ENCODE assay signal across 16 mouse cellular contexts in the genomic region with DNA sequence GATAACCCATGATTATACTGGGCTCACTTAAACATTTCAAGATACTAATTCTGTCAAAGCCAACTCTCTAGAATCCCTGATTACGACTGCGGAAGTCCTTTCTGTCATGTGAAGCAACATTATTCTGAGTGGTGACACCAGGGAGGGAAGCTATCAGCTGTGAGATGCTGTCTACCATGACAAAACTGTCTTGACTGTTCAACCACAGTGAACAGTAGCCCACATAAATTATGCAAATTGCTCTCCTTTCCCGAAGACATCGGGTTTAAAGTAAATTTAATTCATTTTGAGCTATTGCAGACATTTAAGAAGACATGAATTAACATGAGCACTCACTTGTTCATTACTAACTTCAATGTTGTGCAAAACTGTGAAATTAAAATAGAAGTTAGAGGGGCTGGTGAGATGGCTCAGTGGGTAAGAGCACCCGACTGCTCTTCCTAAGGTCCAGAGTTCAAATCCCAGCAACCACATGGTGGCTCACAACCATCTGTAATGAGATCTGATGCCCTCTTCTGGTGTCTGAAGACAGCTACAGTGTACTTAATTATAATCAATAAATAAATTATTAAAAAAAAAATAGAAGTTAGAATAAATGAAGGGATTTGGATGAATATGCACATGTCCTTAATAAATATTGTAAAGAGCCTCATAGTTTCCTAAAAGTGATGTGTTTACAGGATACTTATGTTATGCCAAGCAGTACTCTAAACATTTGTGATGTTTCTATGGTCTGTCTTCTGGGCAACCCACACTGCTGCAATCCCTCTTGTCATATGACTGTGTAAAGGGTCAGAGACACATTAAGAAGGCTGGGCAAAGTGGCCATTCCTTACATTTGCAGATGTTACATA.
DNase-seq lines count a peak whose midpoint lies in the region; ATAC-seq and TF ChIP-seq lines count a peak whose summit lies in the region.
"Had no signal": no experiment of that assay in that cellular context is flagged by ENCODE, and none has a peak within 500 bp of the region (broad histone marks: within the 10 kb centered on the region; RNA-seq: fewer than 3 reads in every experiment).

No protein-coding gene starts in this region.

- no peak overlapping the region for H3K27ac ChIP-seq in kidney, postnatal 0 days
- H3K27ac ChIP-seq in forebrain, embryonic 15.5 days (replicated peaks): peak overlapping the region; percentile 31; the same call in 1 of the 2 replicates
- no peak overlapping the region for H3K27ac ChIP-seq in midbrain, embryonic 15.5 days
- H3K27ac ChIP-seq: kidney, embryonic 15.5 days; limb, embryonic 12.5 days; liver, embryonic 13.5 days; neural tube, embryonic 13.5 days had no signal

- no peak for ATAC-seq in kidney, postnatal 0 days (replicated peaks; ENCODE audit: low FRiP score, low read depth)
- ATAC-seq in forebrain, embryonic 15.5 days (replicated peaks): peak; percentile 88
- peak; percentile 83 for ATAC-seq in midbrain, embryonic 15.5 days (replicated peaks)

- H3K9ac ChIP-seq in kidney, postnatal 0 days (ENCODE audit: low read depth, low read length): no peak overlapping the region
- H3K9ac ChIP-seq in forebrain, embryonic 15.5 days (replicated peaks): no peak overlapping the region
- no peak overlapping the region for H3K9ac ChIP-seq in midbrain, embryonic 15.5 days
- H3K9ac ChIP-seq: kidney, embryonic 15.5 days; limb, embryonic 12.5 days; liver, embryonic 13.5 days; neural tube, embryonic 13.5 days had no signal

- H3K9me3 ChIP-seq in kidney, postnatal 0 days (replicated peaks; ENCODE audit: low read length): no peaks in the 10 kb centered on the region
- no peaks in the 10 kb centered on the region for H3K9me3 ChIP-seq in forebrain, embryonic 15.5 days
- no peaks in the 10 kb centered on the region for H3K9me3 ChIP-seq in midbrain, embryonic 15.5 days
- H3K9me3 ChIP-seq: G1E; kidney, embryonic 15.5 days; limb, embryonic 12.5 days; liver, embryonic 13.5 days; neural tube, embryonic 13.5 days had no signal

- no peaks in the 10 kb centered on the region for H3K36me3 ChIP-seq in kidney, postnatal 0 days (ENCODE audit: insufficient read depth, low read length)
- no peaks in the 10 kb centered on the region for H3K36me3 ChIP-seq in forebrain, embryonic 15.5 days
- H3K36me3 ChIP-seq in midbrain, embryonic 15.5 days (replicated peaks): no peaks in the 10 kb centered on the region
- H3K36me3 ChIP-seq: G1E; kidney, embryonic 15.5 days; limb, embryonic 12.5 days; liver, embryonic 13.5 days; neural tube, embryonic 13.5 days had no signal

- intact Hi-C loops in left cerebral cortex, postnatal 10 days (cut with DNase I): no loop called here

- H3K4me3 ChIP-seq in kidney, postnatal 0 days (replicated peaks; ENCODE audit: low read depth, low read length): no peak overlapping the region
- no peak overlapping the region for H3K4me3 ChIP-seq in forebrain, embryonic 15.5 days
- H3K4me3 ChIP-seq in midbrain, embryonic 15.5 days: no peak overlapping the region
- H3K4me3 ChIP-seq: kidney, embryonic 15.5 days; limb, embryonic 12.5 days; liver, embryonic 13.5 days; neural tube, embryonic 13.5 days had no signal

- H3K4me1 ChIP-seq in kidney, postnatal 0 days (replicated peaks; ENCODE audit: insufficient read depth, low read length): no peaks in the 10 kb centered on the region
- peaks cover 26% of the 10 kb centered on the region for H3K4me1 ChIP-seq in forebrain, embryonic 15.5 days
- H3K4me1 ChIP-seq in midbrain, embryonic 15.5 days: peaks cover 10% of the 10 kb centered on the region
- H3K4me1 ChIP-seq: liver, embryonic 13.5 days had no signal

- no peak overlapping the region for H3K4me2 ChIP-seq in kidney, postnatal 0 days (ENCODE audit: low read length)
- no peak overlapping the region for H3K4me2 ChIP-seq in forebrain, embryonic 15.5 days (replicated peaks)
- no peak overlapping the region for H3K4me2 ChIP-seq in midbrain, embryonic 15.5 days
- H3K4me2 ChIP-seq: kidney, embryonic 15.5 days; limb, embryonic 12.5 days; liver, embryonic 13.5 days; neural tube, embryonic 13.5 days had no signal

- 52% methylated on average over 5 of the region's 5 CpGs for WGBS in kidney, postnatal 0 days
- 54% methylated on average over 5 of the region's 5 CpGs for WGBS in forebrain, embryonic 15.5 days
- 33% methylated on average over 5 of the region's 5 CpGs for WGBS in midbrain, embryonic 15.5 days

- peak; percentile 33 for DNase-seq in kidney, postnatal 0 days (ENCODE audit: low spot score)
- no peak for DNase-seq in kidney, adult 9 months
- DNase-seq in brain, embryonic 14.5 days (ENCODE audit: low read depth): peak; percentile 80
- DNase-seq in left cerebral cortex, postnatal 10 days (ENCODE audit: extremely low spot score in 1 of 2, low spot score in 2 of 2): no peak
- DNase-seq in layer of hippocampus, adult 8-10 months (ENCODE audit: low spot score in 2 of 2): no peak
- DNase-seq: gastrocnemius, postnatal 36 days; heart, postnatal 14 days; liver, embryonic 13.5 days; lung, postnatal 36 days; thymus, postnatal 36 days had no signal

- TF ChIP-seq POLR2A in brain, embryonic 14.5 days (IDR thresholded peaks at IDR 0.05; ENCODE audit: borderline replicate concordance, extremely low read depth, insufficient read depth, insufficient read length, poor library complexity, severe bottlenecking): no peak

- H3K27me3 ChIP-seq in kidney, postnatal 0 days (ENCODE audit: insufficient read depth, low read length): no peaks in the 10 kb centered on the region
- no peaks in the 10 kb centered on the region for H3K27me3 ChIP-seq in forebrain, embryonic 15.5 days
- H3K27me3 ChIP-seq in midbrain, embryonic 15.5 days (replicated peaks): peaks cover 4% of the 10 kb centered on the region
- H3K27me3 ChIP-seq: kidney, embryonic 15.5 days; limb, embryonic 12.5 days; liver, embryonic 13.5 days; neural tube, embryonic 13.5 days had no signal

- no peak for TF ChIP-seq CTCF in kidney, postnatal 0 days (IDR thresholded peaks at IDR 0.05; ENCODE audit: low read depth)
- TF ChIP-seq CTCF in brain, embryonic 14.5 days (IDR thresholded peaks at IDR 0.05; ENCODE audit: borderline replicate concordance, extremely low read depth, insufficient read depth, insufficient read length): no peak

Comparison
In these comparisons a context has a peak if more than half of its experiments do, and no peak if none do; other contexts are left out.
1. DNase-seq: peak in kidney, postnatal 0 days (single experiment) and brain, embryonic 14.5 days (single experiment); none in kidney, adult 9 months (single experiment), left cerebral cortex, postnatal 10 days (0 of 2) and layer of hippocampus, adult 8-10 months (0 of 2).